Mouse (Mus musculus): ENCODE measurements at regions not wholly inside any gene's neighbourhood (a gene's known extent, or its start where the extent isn't known, plus 50 kb on each side); places are given as distances from the start of the nearest gene placed in this dataset.

GRCm38 (mm10) chr13:99794448-99794847 lies 106.4 kb downstream of the Cartpt start:
- TF ChIP-seq CTCF (IDR thresholded peaks at IDR 0.05; ENCODE audit: low read depth), result no peak
- Histone ChIP-seq H3K9me3 (ENCODE audit: low read length) (no peaks in the 10 kb centered on the region), H3K4me1 (ENCODE audit: insufficient read depth, low read length) (no peaks in the 10 kb centered on the region), H3K27me3 (ENCODE audit: insufficient read depth, low read length) (no peaks in the 10 kb centered on the region), H3K36me3 (ENCODE audit: insufficient read depth, low read length) (no peaks in the 10 kb centered on the region), H3K27ac (no peak overlapping the region), H3K4me2 (ENCODE audit: low read depth, low read length) (no peak overlapping the region), H3K9ac (replicated peaks; ENCODE audit: low read length) (no peak overlapping the region), H3K4me3 (ENCODE audit: low read length) (no peak overlapping the region)
- WGBS, result 57% methylated on average over 6 of the region's 6 CpGs
- ATAC-seq, result no peak
- DNase-seq (ENCODE audit: low spot score), result no peak

GRCm38 (mm10) chr13:99793786-99794435 lies 107.0 kb downstream of the Cartpt start:
- Histone ChIP-seq H3K9ac (replicated peaks; ENCODE audit: low read length) (no peak overlapping the region), H3K27me3 (ENCODE audit: insufficient read depth, low read length) (no peaks in the 10 kb centered on the region), H3K4me1 (ENCODE audit: insufficient read depth, low read length) (no peaks in the 10 kb centered on the region), H3K27ac (no peak overlapping the region), H3K9me3 (ENCODE audit: low read length) (no peaks in the 10 kb centered on the region), H3K36me3 (ENCODE audit: insufficient read depth, low read length) (no peaks in the 10 kb centered on the region), H3K4me2 (ENCODE audit: low read depth, low read length) (no peak overlapping the region), H3K4me3 (ENCODE audit: low read length) (no peak overlapping the region)
- no peak for DNase-seq (ENCODE audit: low spot score)
- TF ChIP-seq CTCF (IDR thresholded peaks at IDR 0.05; ENCODE audit: low read depth), result no peak
- no peak for ATAC-seq
- 47% methylated on average over 7 of the region's 7 CpGs for WGBS

- no peaks in the 10 kb centered on the region for H3K27me3 ChIP-seq (ENCODE audit: insufficient read depth, low read length)
- WGBS, result 73% methylated on average over 6 of the region's 6 CpGs
- ATAC-seq (no peak), DNase-seq (ENCODE audit: low spot score) (no peak)
- no peak overlapping the region for H3K4me2 ChIP-seq (ENCODE audit: low read depth, low read length)
- H3K4me3 ChIP-seq (ENCODE audit: low read length), result no peak overlapping the region
- H3K9me3 ChIP-seq (ENCODE audit: low read length), result no peaks in the 10 kb centered on the region
- no peak for TF ChIP-seq CTCF (IDR thresholded peaks at IDR 0.05; ENCODE audit: low read depth)
- no peaks in the 10 kb centered on the region for H3K36me3 ChIP-seq (ENCODE audit: insufficient read depth, low read length)
- H3K4me1 ChIP-seq (ENCODE audit: insufficient read depth, low read length), result no peaks in the 10 kb centered on the region
- no peak overlapping the region for H3K27ac ChIP-seq
- no peak overlapping the region for H3K9ac ChIP-seq (replicated peaks; ENCODE audit: low read length)
Measured at GRCm38 (mm10) chr13:99793001-99793400, 107.9 kb downstream of the Cartpt start.

GRCm38 (mm10) chr13:99790951-99791350 lies 109.9 kb downstream of the Cartpt start:
- Histone ChIP-seq H3K27me3 (ENCODE audit: insufficient read depth, low read length) (no peaks in the 10 kb centered on the region), H3K9ac (replicated peaks; ENCODE audit: low read length) (no peak overlapping the region), H3K9me3 (ENCODE audit: low read length) (no peaks in the 10 kb centered on the region), H3K4me2 (ENCODE audit: low read depth, low read length) (no peak overlapping the region), H3K27ac (no peak overlapping the region), H3K4me3 (ENCODE audit: low read length) (no peak overlapping the region), H3K4me1 (ENCODE audit: insufficient read depth, low read length) (no peaks in the 10 kb centered on the region), H3K36me3 (ENCODE audit: insufficient read depth, low read length) (no peaks in the 10 kb centered on the region)
- 84% methylated on average over 5 of the region's 5 CpGs for WGBS
- TF ChIP-seq CTCF (IDR thresholded peaks at IDR 0.05; ENCODE audit: low read depth), result no peak
- DNase-seq (ENCODE audit: low spot score), result no peak
- ATAC-seq, result no peak

GRCm38 (mm10) chr13:99787760-99788159 lies 113.1 kb downstream of the Cartpt start:
- H3K4me2 ChIP-seq (ENCODE audit: low read depth, low read length), result no peak overlapping the region
- H3K36me3 ChIP-seq (ENCODE audit: insufficient read depth, low read length), result no peaks in the 10 kb centered on the region
- ATAC-seq (no peak), DNase-seq (ENCODE audit: low spot score) (no peak)
- H3K27me3 ChIP-seq (ENCODE audit: insufficient read depth, low read length), result no peaks in the 10 kb centered on the region
- no peak overlapping the region for H3K27ac ChIP-seq
- H3K9me3 ChIP-seq (ENCODE audit: low read length), result no peaks in the 10 kb centered on the region
- WGBS, result 49% methylated on average over 4 of the region's 4 CpGs
- TF ChIP-seq CTCF (IDR thresholded peaks at IDR 0.05; ENCODE audit: low read depth), result no peak
- H3K9ac ChIP-seq (replicated peaks; ENCODE audit: low read length), result no peak overlapping the region
- no peak overlapping the region for H3K4me3 ChIP-seq (ENCODE audit: low read length)
- no peaks in the 10 kb centered on the region for H3K4me1 ChIP-seq (ENCODE audit: insufficient read depth, low read length)

GRCm38 (mm10) chr13:99785427-99785826 lies 115.5 kb downstream of the Cartpt start:
- no peak for ATAC-seq
- Histone ChIP-seq H3K36me3 (ENCODE audit: insufficient read depth, low read length) (no peaks in the 10 kb centered on the region), H3K4me1 (ENCODE audit: insufficient read depth, low read length) (peaks cover 4% of the 10 kb centered on the region; the same call in 1 of the 2 replicates), H3K9me3 (ENCODE audit: low read length) (no peaks in the 10 kb centered on the region), H3K27me3 (ENCODE audit: insufficient read depth, low read length) (no peaks in the 10 kb centered on the region), H3K4me3 (ENCODE audit: low read length) (no peak overlapping the region), H3K27ac (no peak overlapping the region), H3K9ac (replicated peaks; ENCODE audit: low read length) (no peak overlapping the region), H3K4me2 (ENCODE audit: low read depth, low read length) (no peak overlapping the region)
- 87% methylated on average over 4 of the region's 4 CpGs for WGBS
- no peak for DNase-seq (ENCODE audit: low spot score)
- TF ChIP-seq CTCF (IDR thresholded peaks at IDR 0.05; ENCODE audit: low read depth), result no peak

- Histone ChIP-seq H3K4me2 (ENCODE audit: low read depth, low read length) (no peak overlapping the region), H3K9me3 (ENCODE audit: low read length) (no peaks in the 10 kb centered on the region), H3K27ac (no peak overlapping the region), H3K9ac (replicated peaks; ENCODE audit: low read length) (no peak overlapping the region), H3K27me3 (ENCODE audit: insufficient read depth, low read length) (no peaks in the 10 kb centered on the region), H3K4me3 (ENCODE audit: low read length) (no peak overlapping the region), H3K4me1 (ENCODE audit: insufficient read depth, low read length) (peaks cover 4% of the 10 kb centered on the region; the same call in 1 of the 2 replicates), H3K36me3 (ENCODE audit: insufficient read depth, low read length) (no peaks in the 10 kb centered on the region)
- DNase-seq (ENCODE audit: low spot score) (no peak), ATAC-seq (no peak)
- 89% methylated on average over 2 of the region's 2 CpGs for WGBS
- TF ChIP-seq CTCF (IDR thresholded peaks at IDR 0.05; ENCODE audit: low read depth), result no peak
Measured at GRCm38 (mm10) chr13:99784314-99784713, 116.6 kb downstream of the Cartpt start.

All from hindbrain, postnatal 0 days (tissue).